Comparison of ENCODE assay signal across 10 mouse cellular contexts in genomic region chr11:99134266-99135046, GRCm38 (mm10). TPM values are rescaled to one million over a fixed set of nuclear protein-coding genes. Genes with fewer than 3 reads are reported as not detected.
DNase-seq lines count a peak whose midpoint lies in the region; ATAC-seq and TF ChIP-seq lines count a peak whose summit lies in the region.
"Had no signal": no experiment of that assay in that cellular context is flagged by ENCODE, and none has a peak within 500 bp of the region (broad histone marks: within the 10 kb centered on the region; RNA-seq: fewer than 3 reads in every experiment).

No protein-coding gene starts in this region.

- H3K9me3 ChIP-seq in heart, embryonic 11.5 days (replicated peaks; ENCODE audit: control insufficient read depth, low read length): no peaks in the 10 kb centered on the region
- H3K9me3 ChIP-seq in lung, embryonic 15.5 days: no peaks in the 10 kb centered on the region
- H3K9me3 ChIP-seq in embryonic facial prominence, embryonic 12.5 days: no peaks in the 10 kb centered on the region
- no peaks in the 10 kb centered on the region for H3K9me3 ChIP-seq in limb, embryonic 14.5 days (ENCODE audit: control insufficient read depth, low read length)
- no peaks in the 10 kb centered on the region for H3K9me3 ChIP-seq in forebrain, embryonic 16.5 days (ENCODE audit: control insufficient read depth, low read length)

- H3K79me2 ChIP-seq in heart, adult 2 months (replicated peaks; ENCODE audit: control insufficient read depth, insufficient read depth, low read length): no peaks in the 10 kb centered on the region

- peaks cover 3% of the 10 kb centered on the region for H3K4me1 ChIP-seq in heart, adult 2 months (ENCODE audit: control insufficient read depth, insufficient read depth, low read length)
- H3K4me1 ChIP-seq in heart, embryonic 11.5 days (ENCODE audit: control insufficient read depth, insufficient read depth, low read length): peaks cover 27% of the 10 kb centered on the region
- H3K4me1 ChIP-seq in lung, embryonic 15.5 days: peaks cover 42% of the 10 kb centered on the region
- peaks cover 54% of the 10 kb centered on the region for H3K4me1 ChIP-seq in embryonic facial prominence, embryonic 12.5 days
- H3K4me1 ChIP-seq in limb, embryonic 14.5 days (ENCODE audit: control insufficient read depth, insufficient read depth, low read length): peaks cover 53% of the 10 kb centered on the region
- H3K4me1 ChIP-seq in forebrain, embryonic 16.5 days (replicated peaks; ENCODE audit: control insufficient read depth, insufficient read depth, low read length): peaks cover 10% of the 10 kb centered on the region

- H3K4me3 ChIP-seq in heart, adult 2 months: no peak overlapping the region
- no peak overlapping the region for H3K4me3 ChIP-seq in heart, embryonic 11.5 days (ENCODE audit: low read depth, low read length)
- no peak overlapping the region for H3K4me3 ChIP-seq in lung, embryonic 15.5 days
- no peak overlapping the region for H3K4me3 ChIP-seq in embryonic facial prominence, embryonic 12.5 days
- H3K4me3 ChIP-seq in limb, embryonic 14.5 days (replicated peaks; ENCODE audit: low read length): no peak overlapping the region
- H3K4me3 ChIP-seq in forebrain, embryonic 16.5 days (replicated peaks; ENCODE audit: low read length): no peak overlapping the region

- ATAC-seq in heart, embryonic 11.5 days (replicated peaks; ENCODE audit: insufficient number of reproducible peaks, low FRiP score, low TSS enrichment): no peak
- ATAC-seq in lung, embryonic 15.5 days (ENCODE audit: borderline replicate concordance, extremely low read depth, low FRiP score, low TSS enrichment): peak; percentile 15; the same call in 1 of the 2 replicates
- no peak for ATAC-seq in embryonic facial prominence, embryonic 12.5 days (ENCODE audit: insufficient number of reproducible peaks, insufficient read depth, low FRiP score, low TSS enrichment)
- ATAC-seq in limb, embryonic 14.5 days (ENCODE audit: low FRiP score, low read depth): peak; percentile 38
- ATAC-seq in forebrain, embryonic 16.5 days: no peak

- no peaks in the 10 kb centered on the region for H3K36me3 ChIP-seq in heart, adult 2 months (ENCODE audit: control insufficient read depth, insufficient read depth, low read length)
- no peaks in the 10 kb centered on the region for H3K36me3 ChIP-seq in heart, embryonic 11.5 days (ENCODE audit: control insufficient read depth, insufficient read depth, low read length)
- no peaks in the 10 kb centered on the region for H3K36me3 ChIP-seq in lung, embryonic 15.5 days
- no peaks in the 10 kb centered on the region for H3K36me3 ChIP-seq in embryonic facial prominence, embryonic 12.5 days
- H3K36me3 ChIP-seq in limb, embryonic 14.5 days (ENCODE audit: control insufficient read depth, insufficient read depth, low read length): no peaks in the 10 kb centered on the region
- H3K36me3 ChIP-seq in forebrain, embryonic 16.5 days (ENCODE audit: control insufficient read depth, insufficient read depth): no peaks in the 10 kb centered on the region

- TF ChIP-seq EP300 in heart, adult 2 months (IDR thresholded peaks at IDR 0.05; ENCODE audit: insufficient read depth, low read depth, low read length): no peak

- no peak for TF ChIP-seq POLR2A in heart, adult 2 months (IDR thresholded peaks at IDR 0.05; ENCODE audit: insufficient read depth, low read depth, low read length)
- TF ChIP-seq POLR2A in limb, embryonic 14.5 days (IDR thresholded peaks at IDR 0.05; ENCODE audit: borderline replicate concordance, extremely low read depth, insufficient read depth, insufficient read length): no peak

- no peak for TF ChIP-seq CTCF in heart, adult 2 months (IDR thresholded peaks at IDR 0.05)

- no peaks in the 10 kb centered on the region for H3K27me3 ChIP-seq in heart, adult 2 months (ENCODE audit: control insufficient read depth, insufficient read depth, low read length)
- H3K27me3 ChIP-seq in heart, embryonic 11.5 days (ENCODE audit: control insufficient read depth, insufficient read depth, low read length): no peaks in the 10 kb centered on the region
- H3K27me3 ChIP-seq in lung, embryonic 15.5 days: no peaks in the 10 kb centered on the region
- H3K27me3 ChIP-seq in embryonic facial prominence, embryonic 12.5 days: no peaks in the 10 kb centered on the region
- no peaks in the 10 kb centered on the region for H3K27me3 ChIP-seq in limb, embryonic 14.5 days (ENCODE audit: control insufficient read depth, insufficient read depth, low read length)
- no peaks in the 10 kb centered on the region for H3K27me3 ChIP-seq in forebrain, embryonic 16.5 days (replicated peaks; ENCODE audit: control insufficient read depth, insufficient read depth, low read length)

- intact Hi-C loops in heart, adult 2 months (cut with DNase I): no loop called here

- 68% methylated on average over 15 of the region's 15 CpGs for WGBS in heart, adult 2 months
- WGBS in heart, embryonic 11.5 days (ENCODE audit: insufficient replicate concordance): 46% methylated on average over 15 of the region's 15 CpGs
- WGBS in lung, embryonic 15.5 days: 33% methylated on average over 15 of the region's 15 CpGs
- WGBS in embryonic facial prominence, embryonic 12.5 days: 25% methylated on average over 15 of the region's 15 CpGs
- WGBS in limb, embryonic 14.5 days: 23% methylated on average over 15 of the region's 15 CpGs
- 65% methylated on average over 15 of the region's 15 CpGs for WGBS in forebrain, embryonic 16.5 days

- H3K9ac ChIP-seq in heart, adult 2 months (ENCODE audit: low read depth, low read length): no peak overlapping the region
- no peak overlapping the region for H3K9ac ChIP-seq in heart, embryonic 11.5 days (ENCODE audit: low read depth, low read length)
- H3K9ac ChIP-seq in lung, embryonic 15.5 days: no peak overlapping the region
- H3K9ac ChIP-seq in embryonic facial prominence, embryonic 12.5 days: no peak overlapping the region
- H3K9ac ChIP-seq in limb, embryonic 14.5 days (ENCODE audit: low read depth, low read length, severe bottlenecking): no peak overlapping the region
- no peak overlapping the region for H3K9ac ChIP-seq in forebrain, embryonic 16.5 days (replicated peaks; ENCODE audit: low read depth, low read length)

- peak overlapping the region; percentile 28; the same call in 1 of the 2 replicates for H3K27ac ChIP-seq in heart, adult 2 months
- H3K27ac ChIP-seq in heart, embryonic 11.5 days (ENCODE audit: low read depth, low read length): no peak overlapping the region
- H3K27ac ChIP-seq in lung, embryonic 15.5 days: peak overlapping the region; percentile 57
- peak overlapping the region; percentile 93 for H3K27ac ChIP-seq in embryonic facial prominence, embryonic 12.5 days
- H3K27ac ChIP-seq in limb, embryonic 14.5 days (replicated peaks; ENCODE audit: low read depth, low read length): peak overlapping the region; percentile 79
- no peak overlapping the region for H3K27ac ChIP-seq in forebrain, embryonic 16.5 days (ENCODE audit: low read length)

- H3K4me2 ChIP-seq in heart, embryonic 11.5 days: no peak overlapping the region
- no peak overlapping the region for H3K4me2 ChIP-seq in lung, embryonic 15.5 days
- no peak overlapping the region; the same call in 1 of the 2 replicates for H3K4me2 ChIP-seq in embryonic facial prominence, embryonic 12.5 days (replicated peaks)
- no peak overlapping the region for H3K4me2 ChIP-seq in limb, embryonic 14.5 days (replicated peaks; ENCODE audit: low read depth, low read length, severe bottlenecking)
- no peak overlapping the region for H3K4me2 ChIP-seq in forebrain, embryonic 16.5 days (ENCODE audit: low read length)

- no peak for DNase-seq in heart, adult 2 months
- no peak for DNase-seq in lung, postnatal 4 days
- DNase-seq in limb, embryonic 14.5 days (ENCODE audit: low spot score): no peak
- DNase-seq in cerebellum, adult 11 months: no peak

RNA-seq across cellular contexts. Expression of gene Ccr7, which starts 20.4 kb away (rescaled TPM):
- under 1 TPM; 0.29 to 0.59 TPM for total RNA-seq in heart, adult 2 months (2021)
- 2.6 and 2.7 TPM in 2 replicates for polyA plus RNA-seq in heart, adult 2 months (2012; rRNA removed)
- 0.21 and 0.36 TPM in 2 replicates for polyA plus RNA-seq in heart, embryonic 11.5 days (2014; fragmentation: Nextera tagmentation; extraction: Ambion mirVana)
- 0.13 and 0.29 TPM in 2 replicates for polyA plus RNA-seq in lung, embryonic 15.5 days (2015; fragmentation: Nextera tagmentation; extraction: Ambion mirVana)
- 0.81 TPM in 2 replicates for polyA plus RNA-seq in embryonic facial prominence, embryonic 12.5 days (2016; fragmentation: Nextera tagmentation; extraction: Ambion mirVana)
- 0.65 and 0.99 TPM in 2 replicates for polyA plus RNA-seq in limb, embryonic 14.5 days (2012; rRNA removed)
- 0.84 and 0.94 TPM in 2 replicates for polyA plus RNA-seq in limb, embryonic 14.5 days (2014; fragmentation: Nextera tagmentation; extraction: Ambion mirVana)
- 0.16 TPM in 1 of 2 replicates, not detected in the other for polyA plus RNA-seq in forebrain, embryonic 16.5 days (2015; fragmentation: Nextera tagmentation; extraction: Ambion mirVana)
- total RNA-seq: gastrocnemius, adult 18-20 months; left cerebral cortex, postnatal 4 days had no signal

RNA-seq across cellular contexts. Expression of gene Tns4, which starts 45.4 kb away (rescaled TPM):
- total RNA-seq in heart, adult 2 months (2021): under 1 TPM; 0.16 to 0.23 TPM
- polyA plus RNA-seq in heart, adult 2 months (2012; rRNA removed): 0.49 and 1.1 TPM in 2 replicates
- 0.13 TPM in 1 of 2 replicates, not detected in the other for polyA plus RNA-seq in heart, embryonic 11.5 days (2014; fragmentation: Nextera tagmentation; extraction: Ambion mirVana)
- 0.21 and 0.42 TPM in 2 replicates for polyA plus RNA-seq in lung, embryonic 15.5 days (2015; fragmentation: Nextera tagmentation; extraction: Ambion mirVana)
- 0.24 and 0.28 TPM in 2 replicates for polyA plus RNA-seq in embryonic facial prominence, embryonic 12.5 days (2016; fragmentation: Nextera tagmentation; extraction: Ambion mirVana)
- 1.6 and 1.7 TPM in 2 replicates for polyA plus RNA-seq in limb, embryonic 14.5 days (2012; rRNA removed)
- polyA plus RNA-seq in limb, embryonic 14.5 days (2014; fragmentation: Nextera tagmentation; extraction: Ambion mirVana): 1.5 and 2.5 TPM in 2 replicates
- not detected in 2 replicates for polyA plus RNA-seq in forebrain, embryonic 16.5 days (2015; fragmentation: Nextera tagmentation; extraction: Ambion mirVana)
- total RNA-seq: left cerebral cortex, postnatal 4 days had no signal

Comparison
In these comparisons a context has a peak if more than half of its experiments do, and no peak if none do; other contexts are left out.
1. H3K27ac ChIP-seq: peak in heart, adult 2 months (single experiment), lung, embryonic 15.5 days (single experiment), embryonic facial prominence, embryonic 12.5 days (single experiment) and limb, embryonic 14.5 days (single experiment); none in heart, embryonic 11.5 days (single experiment) and forebrain, embryonic 16.5 days (single experiment).
2. ATAC-seq: peak in lung, embryonic 15.5 days (single experiment) and limb, embryonic 14.5 days (single experiment); none in heart, embryonic 11.5 days (single experiment), embryonic facial prominence, embryonic 12.5 days (single experiment) and forebrain, embryonic 16.5 days (single experiment).